Mouse (Mus musculus) midbrain, embryonic 14.5 days (tissue): Measurements from ENCODE around the gene Zfp316. TPM values are rescaled to one million over a fixed set of nuclear protein-coding genes. Genes with fewer than 3 reads are reported as not detected.
A peak's percentile ranks its signal among the peaks of the same experiment; 100 is the strongest.

ENCODE experiments used
- ATAC-seq: fragments of 200-750 bp; cut with Nextera tagmentation; 2 replicates; pipeline ENCODE4 v1.8.0; 2017; ENCODE audit warnings: moderate number of reproducible peaks, moderate library complexity; ENCODE audit not compliant: low FRiP score, low TSS enrichment
- DNase-seq: peaks from one replicate; pipeline ENCODE4 v3.0.0-alpha.2; 2015
- H3K27ac ChIP-seq: fragments of 300-500 bp; sonication (generic); replicated peaks from 2 replicates; pipeline ENCODE4 v1.5.1; 2014; ENCODE audit warnings: mild to moderate bottlenecking, low read depth, low read length, moderate library complexity
- H3K27me3 ChIP-seq: fragments of 300-500 bp; sonication (generic); 2 replicates; pipeline ENCODE4 v1.6.1; 2014; ENCODE audit warnings: low read length, control low read depth, mixed read lengths; ENCODE audit not compliant: control insufficient read depth, insufficient read depth
- H3K36me3 ChIP-seq: fragments of 300-500 bp; sonication (generic); 2 replicates; pipeline ENCODE4 v1.6.1; 2014; ENCODE audit warnings: low read length, control low read depth; ENCODE audit not compliant: control insufficient read depth, insufficient read depth
- H3K4me1 ChIP-seq: fragments of 300-500 bp; sonication (generic); 2 replicates; pipeline ENCODE4 v1.6.1; 2014; ENCODE audit warnings: mild to moderate bottlenecking, antibody characterized with exemption, low read length, control low read depth; ENCODE audit not compliant: control insufficient read depth, insufficient read depth
- H3K4me2 ChIP-seq: fragments of 300-500 bp; sonication (generic); 2 replicates; pipeline ENCODE4 v1.6.1; 2014; ENCODE audit warnings: mild to moderate bottlenecking, low read length, moderate library complexity
- H3K4me3 ChIP-seq: fragments of 300-500 bp; sonication (generic); replicated peaks from 2 replicates; pipeline ENCODE4 v1.5.1; 2014; ENCODE audit warnings: low read depth, low read length
- H3K9ac ChIP-seq: fragments of 300-500 bp; sonication (generic); replicated peaks from 2 replicates; pipeline ENCODE4 v1.6.1; 2014; ENCODE audit warnings: mild to moderate bottlenecking, low read length, moderate library complexity
- H3K9me3 ChIP-seq: fragments of 300-500 bp; sonication (generic); 2 replicates; pipeline ENCODE4 v1.6.1; 2016; ENCODE audit warnings: low read length, control low read depth, mixed read lengths; ENCODE audit not compliant: control insufficient read depth
- WGBS: fragments of 180-500 bp; shearing (Covaris S2); extraction: QIAGEN DNeasy Blood & Tissue Kit; methylation state at CpG from one replicate; pipeline ENCODE4 v1.1.7; 2014; 5-methylcytosine and 5-hydroxymethylcytosine counted together
- polyA plus RNA-seq: library from polyadenylated mRNA; unstranded; fragments of >200 nt; fragmentation: Nextera tagmentation; extraction: Ambion mirVana; gene quantifications from 2 replicates; pipeline ENCODE4 v1.2.1, GENCODE M21; 2014

Gene Zfp316
- polyA plus RNA-seq, 1 experiment from 2014 or later = 6.9 TPM

- under 1% methylated on average over 58 of the region's 58 CpGs for WGBS
- peak; percentile 95 for ATAC-seq
- Histone ChIP-seq H3K4me2 (peak within 1 kb of the TSS; percentile 63), H3K4me3 (peak within 1 kb of the TSS; percentile 86), H3K27me3 (no peaks in the 10 kb centered on the region), H3K9me3 (no peaks in the 10 kb centered on the region), H3K9ac (peak within 1 kb of the TSS; percentile 94), H3K27ac (peak within 1 kb of the TSS; percentile 97), H3K36me3 (peaks cover 26% of the 10 kb centered on the region), H3K4me1 (peaks cover 9% of the 10 kb centered on the region)
- peak; percentile 99 for DNase-seq
Measured at GRCm38 (mm10) chr5:143235028-143235693, 34.7 kb downstream of the Zfp316 start, which contains the start of gene Zfp12. Zfp12 (plus strand) TSS chr5:143235163.

GRCm38 (mm10) chr5:143226790-143227189, 43.0 kb downstream of the Zfp316 start, which contains the start of gene Spdye4a:
Spdye4a (minus strand) TSS chr5:143226890.
- Histone ChIP-seq H3K4me1 (no peaks in the 10 kb centered on the region), H3K27ac (no peak within 1 kb of the TSS), H3K36me3 (no peaks in the 10 kb centered on the region), H3K4me3 (no peak within 1 kb of the TSS), H3K4me2 (no peak within 1 kb of the TSS), H3K9ac (no peak within 1 kb of the TSS), H3K27me3 (no peaks in the 10 kb centered on the region), H3K9me3 (no peaks in the 10 kb centered on the region)
- 86% methylated on average over 3 of the region's 3 CpGs for WGBS
- DNase-seq (no peak), ATAC-seq (no peak)

- WGBS = 93% methylated on average over 1 of the region's 1 CpGs
- H3K4me1 ChIP-seq = no peaks in the 10 kb centered on the region
- no peak for ATAC-seq
- no peak overlapping the region for H3K4me3 ChIP-seq
- no peaks in the 10 kb centered on the region for H3K36me3 ChIP-seq
- no peak for DNase-seq
- no peaks in the 10 kb centered on the region for H3K27me3 ChIP-seq
- no peaks in the 10 kb centered on the region for H3K9me3 ChIP-seq
- H3K4me2 ChIP-seq = no peak overlapping the region
- H3K27ac ChIP-seq = no peak overlapping the region
- no peak overlapping the region for H3K9ac ChIP-seq
Measured at GRCm38 (mm10) chr5:143222287-143222686, 47.5 kb downstream of the Zfp316 start.

- no peak overlapping the region for H3K4me2 ChIP-seq
- H3K36me3 ChIP-seq = no peaks in the 10 kb centered on the region
- H3K4me3 ChIP-seq = no peak overlapping the region
- DNase-seq (no peak), ATAC-seq (no peak)
- H3K9ac ChIP-seq = no peak overlapping the region
- 82% methylated on average over 5 of the region's 5 CpGs for WGBS
- no peaks in the 10 kb centered on the region for H3K4me1 ChIP-seq
- H3K27ac ChIP-seq = no peak overlapping the region
- no peaks in the 10 kb centered on the region for H3K9me3 ChIP-seq
- no peaks in the 10 kb centered on the region for H3K27me3 ChIP-seq
Measured at GRCm38 (mm10) chr5:143220996-143221395, 48.8 kb downstream of the Zfp316 start.

- H3K36me3 ChIP-seq = no peaks in the 10 kb centered on the region
- H3K9ac ChIP-seq = no peak overlapping the region
- H3K4me3 ChIP-seq = no peak overlapping the region
- no peaks in the 10 kb centered on the region for H3K27me3 ChIP-seq
- DNase-seq (no peak), ATAC-seq (no peak)
- H3K4me2 ChIP-seq = no peak overlapping the region
- 0 out of 2 replicates have a peak, but pooled peaks cover under 1% of the 10 kb centered on the region for H3K9me3 ChIP-seq
- no peak overlapping the region for H3K27ac ChIP-seq
- 84% methylated on average over 2 of the region's 2 CpGs for WGBS
- no peaks in the 10 kb centered on the region for H3K4me1 ChIP-seq
Measured at GRCm38 (mm10) chr5:143213832-143214231, 56.0 kb downstream of the Zfp316 start.

GRCm38 (mm10) chr5:143205015-143205414, 64.8 kb downstream of the Zfp316 start:
- ATAC-seq (no peak), DNase-seq (no peak)
- H3K4me3 ChIP-seq = no peak overlapping the region
- H3K36me3 ChIP-seq = no peaks in the 10 kb centered on the region
- 0 out of 2 replicates have a peak, but pooled peaks cover 3% of the 10 kb centered on the region for H3K9me3 ChIP-seq
- H3K4me1 ChIP-seq = no peaks in the 10 kb centered on the region
- H3K27me3 ChIP-seq = no peaks in the 10 kb centered on the region
- H3K4me2 ChIP-seq = no peak overlapping the region
- WGBS = 71% methylated on average over 3 of the region's 3 CpGs
- H3K9ac ChIP-seq = no peak overlapping the region
- no peak overlapping the region for H3K27ac ChIP-seq

Other genes starting within 250 kb of the Zfp316 start
- gene Rnf216, start 157.0 kb downstream of the Zfp316 start, polyA plus RNA-seq = 28.9 and 32.1 TPM in 2 replicates
- not detected in 2 replicates for gene Olfr718-ps1, start 122.4 kb downstream of the Zfp316 start, polyA plus RNA-seq
- 12.3 and 13.9 TPM in 2 replicates for gene Rbak, start 89.2 kb downstream of the Zfp316 start, polyA plus RNA-seq
- not detected in 2 replicates for gene Spdye4b, start 89.0 kb downstream of the Zfp316 start, polyA plus RNA-seq
- not detected in 2 replicates for gene Spdye4a, start 43.1 kb downstream of the Zfp316 start, polyA plus RNA-seq
- 20.4 and 25.2 TPM in 2 replicates for gene Zfp12, start 34.9 kb downstream of the Zfp316 start, polyA plus RNA-seq
- gene Zfp853, start 23.6 kb upstream of the Zfp316 start, polyA plus RNA-seq = 0.13 TPM in 1 of 2 replicates, not detected in the other
- 30.0 and 30.8 TPM in 2 replicates for gene E130309D02Rik, start 45.3 kb upstream of the Zfp316 start, polyA plus RNA-seq
- 75.1 and 84.3 TPM in 2 replicates for gene Zdhhc4, start 59.2 kb upstream of the Zfp316 start, polyA plus RNA-seq
- gene Grid2ip, start 87.3 kb upstream of the Zfp316 start, polyA plus RNA-seq = 0.29 and 0.31 TPM in 2 replicates
- 134 and 139 TPM in 2 replicates for gene Kdelr2, start 133.8 kb upstream of the Zfp316 start, polyA plus RNA-seq
- 17.6 and 17.8 TPM in 2 replicates for gene Daglb, start 194.6 kb upstream of the Zfp316 start, polyA plus RNA-seq